Mouse (Mus musculus): Measurements from ENCODE around the gene Ndufb7. TPM values are rescaled to one million over a fixed set of nuclear protein-coding genes. Genes with fewer than 3 reads are reported as not detected.
A peak's percentile ranks its signal among the peaks of the same experiment; 100 is the strongest.
"Not testable (repeated sequence)": the region's sequence is repeated elsewhere in the genome, so short reads cannot be mapped to it uniquely, and the experiment has no call there.

Ndufb7 gene
- polyA plus RNA-seq, 1 experiment from 2014 or later = 359 TPM

DNA sequence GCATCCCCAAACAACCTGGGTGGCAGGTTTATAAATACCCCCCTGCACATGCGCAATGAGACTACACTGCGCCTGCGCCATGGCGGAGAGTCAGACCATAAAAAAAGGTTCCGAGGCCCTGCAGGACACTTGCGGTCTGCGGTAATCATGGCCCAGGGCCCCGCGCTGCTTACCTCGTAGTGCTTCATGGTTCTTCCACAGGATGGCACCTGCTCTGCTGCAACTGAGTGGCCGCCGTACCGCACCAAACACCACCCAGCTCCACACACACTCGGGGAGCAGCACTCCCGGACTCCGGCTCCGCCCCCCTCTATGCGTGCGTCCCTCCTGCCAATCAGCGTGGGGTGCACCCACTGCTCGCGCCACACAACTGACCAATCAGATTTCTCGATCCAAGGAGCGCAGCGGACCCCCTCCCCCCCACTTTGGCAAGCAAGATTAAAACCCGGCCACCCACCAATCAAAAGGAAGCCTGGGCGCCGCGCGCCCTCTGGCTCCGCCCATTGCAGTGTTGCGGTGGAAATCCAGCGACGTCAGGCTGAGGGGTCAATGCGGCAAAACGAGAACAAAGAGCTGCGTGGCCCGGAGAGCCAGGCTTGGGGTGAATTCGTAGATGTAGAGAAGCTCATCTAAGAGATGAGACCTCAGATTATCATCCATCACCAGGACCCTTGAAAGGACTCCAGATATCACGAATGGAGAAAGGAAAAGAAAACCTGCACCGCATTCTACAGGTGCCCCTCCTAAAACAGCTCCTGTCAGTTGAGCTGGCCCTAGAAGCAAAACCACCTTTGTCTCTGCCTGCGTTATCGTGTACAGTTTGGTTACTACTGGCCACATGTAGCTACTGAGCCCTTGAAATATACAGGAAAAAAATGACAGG lies 27.9 kb downstream of the Ndufb7 start:
- ATAC-seq (ENCODE audit: low FRiP score) = peak; percentile 99

DNA sequence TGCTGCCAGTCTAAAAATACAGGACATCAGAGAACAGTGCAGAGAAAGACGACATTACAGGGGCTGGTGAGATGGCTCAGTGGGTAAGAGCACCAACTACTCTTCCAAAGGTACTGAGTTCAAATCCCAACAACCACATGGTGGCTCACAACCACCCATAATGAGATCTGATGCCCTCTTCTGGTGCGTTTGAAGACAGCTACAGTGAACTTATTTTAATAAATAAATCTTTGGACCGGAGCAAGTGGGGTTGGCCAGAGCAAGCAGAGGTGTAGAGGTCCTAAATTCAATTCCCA lies 28.5 kb downstream of the Ndufb7 start:
- H3K9me3 ChIP-seq (ENCODE audit: control insufficient read depth, low read length); ATAC-seq (ENCODE audit: low FRiP score); H3K27me3 ChIP-seq (ENCODE audit: control insufficient read depth, insufficient read depth, low read length); DNase-seq (ENCODE audit: low spot score, missing footprints); H3K36me3 ChIP-seq (ENCODE audit: control insufficient read depth, insufficient read depth, low read length): not testable (repeated sequence)
- Histone ChIP-seq H3K27ac (ENCODE audit: low read depth, low read length) (peak overlapping the region; percentile 93), H3K4me2 (peak overlapping the region; percentile 54), H3K4me3 (ENCODE audit: low read depth, low read length) (peak overlapping the region; percentile 89; the same call in 1 of the 2 replicates), H3K4me1 (ENCODE audit: control insufficient read depth, insufficient read depth, low read length) (peaks cover 18% of the 10 kb centered on the region), H3K9ac (ENCODE audit: low read length) (peak overlapping the region; percentile 74)
- WGBS = 75% methylated on average over 3 of the region's 3 CpGs

More for the DNA sequence above, 27.9 kb downstream of the Ndufb7 start:
- peak overlapping the region; percentile 89 for H3K4me3 ChIP-seq (ENCODE audit: low read depth, low read length)
- no peaks in the 10 kb centered on the region for H3K9me3 ChIP-seq (ENCODE audit: control insufficient read depth, low read length)
- no peaks in the 10 kb centered on the region for H3K36me3 ChIP-seq (ENCODE audit: control insufficient read depth, insufficient read depth, low read length)
- no peaks in the 10 kb centered on the region for H3K27me3 ChIP-seq (ENCODE audit: control insufficient read depth, insufficient read depth, low read length)
- DNase-seq (ENCODE audit: low spot score, missing footprints) = peak; percentile 99
- H3K4me2 ChIP-seq = peak overlapping the region; percentile 88
- peak overlapping the region; percentile 92 for H3K9ac ChIP-seq (ENCODE audit: low read length)
- H3K4me1 ChIP-seq (ENCODE audit: control insufficient read depth, insufficient read depth, low read length) = peaks cover 18% of the 10 kb centered on the region
- peak overlapping the region; percentile 93 for H3K27ac ChIP-seq (ENCODE audit: low read depth, low read length)
- WGBS = under 1% methylated on average over 43 of the region's 43 CpGs

DNA sequence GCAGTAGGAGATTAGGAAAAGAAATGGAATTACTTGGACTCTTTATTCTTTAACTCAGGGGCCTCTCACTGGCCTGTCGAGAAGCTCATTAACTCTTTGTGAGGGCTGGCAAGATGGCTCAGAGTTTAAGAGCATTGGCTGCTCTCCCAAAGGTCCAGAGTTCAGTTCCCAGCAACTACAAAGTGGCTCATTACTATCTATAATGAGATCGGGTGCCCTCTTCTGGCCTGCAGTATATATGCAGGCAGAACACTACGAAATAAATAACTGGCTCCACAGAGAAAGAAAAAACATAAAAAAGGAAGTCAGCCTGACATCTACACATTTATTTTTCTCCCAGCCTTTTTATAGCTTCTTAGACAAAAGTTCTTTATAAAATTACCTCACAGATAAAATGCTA lies 29.9 kb downstream of the Ndufb7 start:
- no peak overlapping the region for H3K4me3 ChIP-seq (ENCODE audit: low read depth, low read length)
- H3K9me3 ChIP-seq (ENCODE audit: control insufficient read depth, low read length) = no peaks in the 10 kb centered on the region
- 23% methylated on average over 3 of the region's 3 CpGs for WGBS
- H3K27me3 ChIP-seq (ENCODE audit: control insufficient read depth, insufficient read depth, low read length) = no peaks in the 10 kb centered on the region
- no peak overlapping the region for H3K9ac ChIP-seq (ENCODE audit: low read length)
- ATAC-seq (ENCODE audit: low FRiP score) = no peak
- no peaks in the 10 kb centered on the region for H3K36me3 ChIP-seq (ENCODE audit: control insufficient read depth, insufficient read depth, low read length)
- no peak overlapping the region for H3K27ac ChIP-seq (ENCODE audit: low read depth, low read length)
- no peak overlapping the region for H3K4me2 ChIP-seq
- H3K4me1 ChIP-seq (ENCODE audit: control insufficient read depth, insufficient read depth, low read length) = peaks cover 16% of the 10 kb centered on the region
- DNase-seq (ENCODE audit: low spot score, missing footprints) = peak; percentile 81

DNA sequence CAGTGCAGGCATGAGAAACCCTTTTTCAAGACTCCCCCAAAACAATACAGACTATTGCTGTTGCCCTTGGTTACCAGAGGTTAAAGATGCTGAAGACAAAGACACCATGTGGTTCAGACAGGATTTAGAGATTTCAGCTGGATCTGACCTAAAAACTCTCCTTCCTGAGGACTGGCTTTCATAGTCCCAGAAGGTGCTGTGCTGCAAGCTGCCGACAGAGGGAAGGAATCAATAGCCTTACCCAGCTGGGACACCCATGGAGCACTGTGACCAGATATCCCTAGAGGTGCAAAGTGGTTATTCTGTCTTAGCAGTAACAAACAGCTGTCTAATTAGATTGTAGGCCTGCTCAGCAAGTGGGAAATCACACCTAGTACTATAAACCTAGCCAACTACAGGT lies 31.7 kb downstream of the Ndufb7 start:
- Histone ChIP-seq H3K4me2 (no peak overlapping the region), H3K27ac (ENCODE audit: low read depth, low read length) (no peak overlapping the region), H3K9ac (ENCODE audit: low read length) (peak overlapping the region; percentile 20; the same call in 1 of the 2 replicates), H3K4me1 (ENCODE audit: control insufficient read depth, insufficient read depth, low read length) (peaks cover 7% of the 10 kb centered on the region), H3K27me3 (ENCODE audit: control insufficient read depth, insufficient read depth, low read length) (no peaks in the 10 kb centered on the region), H3K9me3 (ENCODE audit: control insufficient read depth, low read length) (no peaks in the 10 kb centered on the region), H3K4me3 (ENCODE audit: low read depth, low read length) (no peak overlapping the region), H3K36me3 (ENCODE audit: control insufficient read depth, insufficient read depth, low read length) (no peaks in the 10 kb centered on the region)
- WGBS = 0% methylated on average over 1 of the region's 1 CpGs
- DNase-seq (ENCODE audit: low spot score, missing footprints) (no peak), ATAC-seq (ENCODE audit: low FRiP score) (no peak)

DNA sequence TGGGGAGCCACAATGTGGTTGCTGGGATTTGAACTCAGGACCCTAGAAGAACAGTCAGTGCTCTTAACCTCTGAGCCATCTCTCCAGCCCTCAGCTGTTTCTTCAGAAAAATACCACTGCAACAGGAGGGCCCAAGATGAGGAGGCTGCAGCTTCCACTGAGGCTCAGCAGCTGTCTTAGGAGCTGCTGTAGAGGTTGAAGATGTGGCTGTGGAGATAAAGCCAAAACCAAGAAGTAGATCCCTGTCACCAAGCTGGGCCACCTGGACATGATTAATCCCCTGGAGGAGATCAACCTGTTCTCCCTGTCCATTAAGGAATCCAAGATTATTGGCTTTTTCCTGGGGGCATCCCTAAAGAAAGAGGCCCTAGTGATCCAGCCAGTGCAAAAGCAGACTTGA lies 33.3 kb downstream of the Ndufb7 start:
- no peak overlapping the region for H3K9ac ChIP-seq (ENCODE audit: low read length)
- H3K4me2 ChIP-seq = no peak overlapping the region
- DNase-seq (ENCODE audit: low spot score, missing footprints) = no peak
- peaks cover 4% of the 10 kb centered on the region; the same call in 1 of the 2 replicates for H3K4me1 ChIP-seq (ENCODE audit: control insufficient read depth, insufficient read depth, low read length)
- no peak overlapping the region for H3K27ac ChIP-seq (ENCODE audit: low read depth, low read length)
- no peak for ATAC-seq (ENCODE audit: low FRiP score)
- H3K4me3 ChIP-seq (ENCODE audit: low read depth, low read length) = no peak overlapping the region
- no peaks in the 10 kb centered on the region for H3K36me3 ChIP-seq (ENCODE audit: control insufficient read depth, insufficient read depth, low read length)
- no peaks in the 10 kb centered on the region for H3K9me3 ChIP-seq (ENCODE audit: control insufficient read depth, low read length)
- H3K27me3 ChIP-seq (ENCODE audit: control insufficient read depth, insufficient read depth, low read length) = no peaks in the 10 kb centered on the region

DNA sequence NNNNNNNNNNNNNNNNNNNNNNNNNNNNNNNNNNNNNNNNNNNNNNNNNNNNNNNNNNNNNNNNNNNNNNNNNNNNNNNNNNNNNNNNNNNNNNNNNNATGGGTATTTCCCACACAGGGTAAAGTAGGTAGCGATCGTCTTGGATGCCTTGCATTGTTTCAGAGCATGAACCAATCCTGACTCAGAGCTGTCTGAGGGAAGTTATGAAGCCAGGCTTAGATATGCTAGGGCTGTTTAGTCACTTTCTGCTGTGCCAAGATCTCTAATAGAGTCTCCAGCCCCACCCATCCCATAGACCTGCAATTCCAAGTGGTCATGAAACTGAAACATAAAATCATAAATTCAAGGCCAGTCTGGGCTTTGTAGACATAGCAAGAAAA lies 36.2 kb downstream of the Ndufb7 start:
- H3K27me3 ChIP-seq (ENCODE audit: control insufficient read depth, insufficient read depth, low read length) = no peaks in the 10 kb centered on the region
- H3K27ac ChIP-seq (ENCODE audit: low read depth, low read length) = no peak overlapping the region
- no peak for ATAC-seq (ENCODE audit: low FRiP score)
- H3K9ac ChIP-seq (ENCODE audit: low read length) = no peak overlapping the region
- DNase-seq (ENCODE audit: low spot score, missing footprints) = no peak
- 78% methylated on average over 2 of the region's 2 CpGs for WGBS
- H3K4me2 ChIP-seq = no peak overlapping the region
- H3K4me1 ChIP-seq (ENCODE audit: control insufficient read depth, insufficient read depth, low read length) = peaks cover 8% of the 10 kb centered on the region
- no peaks in the 10 kb centered on the region for H3K36me3 ChIP-seq (ENCODE audit: control insufficient read depth, insufficient read depth, low read length)
- H3K9me3 ChIP-seq (ENCODE audit: control insufficient read depth, low read length) = no peaks in the 10 kb centered on the region
- H3K4me3 ChIP-seq (ENCODE audit: low read depth, low read length) = no peak overlapping the region

DNA sequence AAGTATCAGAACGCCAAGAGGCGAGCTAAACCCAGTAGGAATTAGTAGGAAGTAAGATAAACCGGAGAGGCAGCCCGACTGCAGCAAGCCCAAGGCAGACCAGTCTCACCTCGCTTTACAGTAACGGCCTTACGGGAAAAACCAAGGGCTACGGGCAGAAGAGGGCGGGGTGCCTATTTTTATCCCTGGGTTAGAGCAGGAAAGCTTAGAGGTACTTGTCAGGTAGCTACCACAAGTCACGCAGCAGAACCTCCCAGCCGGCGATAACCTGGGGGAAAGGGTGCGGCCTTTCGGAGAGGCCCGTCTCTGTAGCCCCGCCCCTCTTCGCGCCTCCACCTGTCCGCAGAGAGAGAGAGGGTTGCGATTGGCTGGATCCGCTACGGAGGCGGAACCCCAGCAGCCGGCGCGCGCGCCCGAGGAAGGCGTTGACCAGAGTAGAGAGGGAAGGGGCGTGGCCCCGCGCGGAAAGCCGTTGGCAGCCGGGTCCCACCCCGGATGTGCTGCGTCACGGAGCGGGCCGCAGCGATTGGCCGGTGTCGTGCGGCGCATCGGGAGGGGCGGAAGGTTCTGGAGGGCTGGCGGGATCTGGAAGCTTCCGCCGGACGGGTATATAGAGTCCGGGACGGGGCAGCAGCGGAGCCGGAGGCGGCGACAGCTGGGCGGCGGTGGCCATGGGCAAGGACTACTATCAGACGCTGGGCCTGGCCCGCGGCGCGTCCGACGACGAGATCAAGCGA lies 41.4 kb downstream of the Ndufb7 start, which contains the start of the genes Tecr and Dnajb1:
Gene Tecr (minus strand): TSS at position 311 of the 737 bp plus-strand sequence.
Gene Dnajb1 (plus strand): TSS at position 533 of the 737 bp plus-strand sequence.
- Histone ChIP-seq H3K4me2 (peak within 1 kb of the TSS; percentile 90), H3K4me1 (ENCODE audit: control insufficient read depth, insufficient read depth, low read length) (peaks cover 16% of the 10 kb centered on the region), H3K36me3 (ENCODE audit: control insufficient read depth, insufficient read depth, low read length) (peaks cover 19% of the 10 kb centered on the region), H3K4me3 (ENCODE audit: low read depth, low read length) (peak within 1 kb of the TSS; percentile 77), H3K9me3 (ENCODE audit: control insufficient read depth, low read length) (no peaks in the 10 kb centered on the region), H3K9ac (ENCODE audit: low read length) (peak within 1 kb of the TSS; percentile 86), H3K27ac (ENCODE audit: low read depth, low read length) (peak within 1 kb of the TSS; percentile 89), H3K27me3 (ENCODE audit: control insufficient read depth, insufficient read depth, low read length) (no peaks in the 10 kb centered on the region)
- WGBS = under 1% methylated on average over 60 of the region's 69 CpGs
- ATAC-seq (ENCODE audit: low FRiP score) (peak; percentile 98), DNase-seq (ENCODE audit: low spot score, missing footprints) (peak; percentile 100)

DNA sequence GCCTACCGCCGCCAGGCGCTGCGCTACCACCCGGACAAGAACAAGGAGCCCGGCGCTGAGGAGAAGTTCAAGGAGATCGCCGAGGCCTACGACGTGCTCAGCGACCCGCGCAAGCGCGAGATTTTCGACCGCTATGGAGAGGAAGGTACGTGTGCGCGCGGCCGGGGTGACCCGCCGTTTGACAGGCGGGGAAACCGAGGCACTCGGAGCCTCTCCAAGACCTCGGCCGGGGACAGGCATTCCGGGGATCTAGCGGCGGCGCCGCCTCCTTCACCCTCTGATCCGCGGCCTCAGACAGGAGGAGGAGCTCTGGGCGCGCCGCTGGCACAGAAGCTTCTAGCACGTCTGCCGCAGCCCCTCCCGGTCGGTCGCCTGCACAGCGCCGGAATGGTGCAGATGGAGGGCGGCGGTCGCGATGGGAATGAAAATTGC lies 41.9 kb downstream of the Ndufb7 start:
- ATAC-seq (ENCODE audit: low FRiP score) = peak; percentile 66
- under 1% methylated on average over 47 of the region's 51 CpGs for WGBS
- H3K27ac ChIP-seq (ENCODE audit: low read depth, low read length) = peak overlapping the region; percentile 89
- DNase-seq (ENCODE audit: low spot score, missing footprints) = no peak
- peak overlapping the region; percentile 77 for H3K4me3 ChIP-seq (ENCODE audit: low read depth, low read length)
- no peaks in the 10 kb centered on the region for H3K27me3 ChIP-seq (ENCODE audit: control insufficient read depth, insufficient read depth, low read length)
- H3K4me2 ChIP-seq = peak overlapping the region; percentile 90
- peak overlapping the region; percentile 86 for H3K9ac ChIP-seq (ENCODE audit: low read length)
- peaks cover 23% of the 10 kb centered on the region for H3K36me3 ChIP-seq (ENCODE audit: control insufficient read depth, insufficient read depth, low read length)
- H3K9me3 ChIP-seq (ENCODE audit: control insufficient read depth, low read length) = no peaks in the 10 kb centered on the region
- H3K4me1 ChIP-seq (ENCODE audit: control insufficient read depth, insufficient read depth, low read length) = peaks cover 16% of the 10 kb centered on the region

DNA sequence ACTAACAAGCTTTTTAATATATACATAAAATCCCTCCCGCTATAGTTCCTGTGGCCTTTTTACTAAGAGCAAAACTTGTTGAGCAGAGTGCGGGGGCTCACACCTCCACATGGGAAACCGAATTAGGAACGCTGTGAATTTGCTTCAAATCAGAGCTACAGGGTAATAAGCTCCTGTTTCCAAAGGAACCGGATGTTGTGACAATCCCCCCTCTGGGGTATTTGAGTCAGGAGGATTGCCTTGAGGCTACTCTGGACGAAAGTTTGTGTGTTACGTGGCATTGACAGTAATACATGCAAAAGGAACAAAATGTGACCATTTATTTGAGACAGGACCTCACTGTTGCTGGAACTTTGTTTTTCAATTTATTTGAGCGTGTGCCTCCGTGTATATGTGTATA lies 42.6 kb downstream of the Ndufb7 start:
- Histone ChIP-seq H3K4me1 (ENCODE audit: control insufficient read depth, insufficient read depth, low read length) (peaks cover 16% of the 10 kb centered on the region), H3K4me3 (ENCODE audit: low read depth, low read length) (peak overlapping the region; percentile 77), H3K27me3 (ENCODE audit: control insufficient read depth, insufficient read depth, low read length) (no peaks in the 10 kb centered on the region), H3K36me3 (ENCODE audit: control insufficient read depth, insufficient read depth, low read length) (peaks cover 26% of the 10 kb centered on the region), H3K27ac (ENCODE audit: low read depth, low read length) (no peak overlapping the region), H3K9ac (ENCODE audit: low read length) (peak overlapping the region; percentile 86), H3K9me3 (ENCODE audit: control insufficient read depth, low read length) (no peaks in the 10 kb centered on the region), H3K4me2 (peak overlapping the region; percentile 90)
- ATAC-seq (ENCODE audit: low FRiP score) (no peak), DNase-seq (ENCODE audit: low spot score, missing footprints) (peak; percentile 85)
- WGBS = 41% methylated on average over 9 of the region's 9 CpGs
